Mouse (Mus musculus): ENCODE data around the gene Tnfrsf25. TPM values are rescaled to one million over a fixed set of nuclear protein-coding genes. Genes with fewer than 3 reads are reported as not detected.

The Tnfrsf25 gene
- polyA plus RNA-seq, 1 experiment from 2014 or later: 0.50 TPM

DNA sequence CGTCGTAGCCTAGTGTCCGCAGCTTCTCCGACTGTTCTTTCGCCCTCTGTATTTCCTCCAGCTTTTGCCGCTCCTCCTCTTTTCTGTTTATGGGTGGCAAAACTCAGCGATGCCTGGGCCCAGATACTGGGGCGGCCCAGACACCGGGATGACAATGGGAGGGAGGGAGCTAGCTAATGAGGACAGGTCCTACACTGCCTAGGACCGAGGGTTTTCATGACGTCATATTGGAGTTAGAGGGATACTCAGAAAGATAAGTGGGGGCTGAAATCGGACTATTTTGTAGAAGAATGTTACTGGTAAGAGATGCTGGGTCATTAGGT lies 5.4 kb downstream of the Tnfrsf25 start:
- Histone ChIP-seq H3K4me1 (replicated peaks) (peaks cover 29% of the 10 kb centered on the region), H3K27me3 (peaks cover 100% of the 10 kb centered on the region), H3K9ac (no peak overlapping the region), H3K36me3 (replicated peaks) (no peaks in the 10 kb centered on the region), H3K9me3 (replicated peaks) (no peaks in the 10 kb centered on the region), H3K27ac (replicated peaks) (no peak overlapping the region), H3K4me2 (no peak overlapping the region), H3K4me3 (replicated peaks) (0 out of 2 replicates have a peak overlapping the region, but pooled peaks have one; percentile 5)
- no peak for ATAC-seq (ENCODE audit: insufficient read depth)
- 3% methylated on average over 12 of the region's 12 CpGs for WGBS (ENCODE audit: insufficient replicate concordance)

DNA sequence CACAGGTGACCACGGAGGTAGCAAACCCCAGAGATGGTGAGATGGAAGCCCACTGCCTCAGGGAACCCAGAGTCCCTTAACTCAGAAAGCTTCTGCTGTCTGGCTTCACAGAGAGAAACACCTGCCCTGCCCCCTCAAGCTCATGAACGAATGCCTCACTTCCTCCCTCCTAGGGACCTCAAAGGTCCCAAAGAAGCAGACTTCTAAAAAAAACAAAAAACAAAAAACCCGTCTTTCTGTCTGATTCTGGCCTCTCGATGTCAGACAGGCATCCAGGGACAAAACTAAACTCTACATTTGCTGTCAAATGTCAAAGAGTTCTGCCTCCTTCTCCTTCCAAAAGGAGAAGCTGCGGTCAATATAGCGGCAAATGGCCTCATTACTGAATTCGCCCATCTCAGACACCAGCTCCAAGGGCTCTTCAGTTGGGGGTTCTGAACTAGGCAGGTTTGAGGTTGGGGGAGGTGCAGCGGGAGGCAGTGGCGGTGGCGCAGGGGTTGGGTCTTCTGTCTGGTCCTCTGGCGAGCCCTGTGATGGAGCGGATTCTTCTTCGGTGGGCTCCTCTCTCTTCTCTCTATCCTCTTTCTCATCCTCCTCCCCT lies 8.7 kb downstream of the Tnfrsf25 start:
- Histone ChIP-seq H3K9ac (no peak overlapping the region), H3K9me3 (replicated peaks) (no peaks in the 10 kb centered on the region), H3K4me2 (0 out of 2 replicates have a peak overlapping the region, but pooled peaks have one; percentile 30), H3K36me3 (replicated peaks) (no peaks in the 10 kb centered on the region), H3K27me3 (peaks cover 100% of the 10 kb centered on the region), H3K27ac (replicated peaks) (no peak overlapping the region), H3K4me1 (replicated peaks) (peaks cover 37% of the 10 kb centered on the region), H3K4me3 (replicated peaks) (no peak overlapping the region)
- WGBS (ENCODE audit: insufficient replicate concordance): 12% methylated on average over 13 of the region's 13 CpGs
- ATAC-seq (ENCODE audit: insufficient read depth): no peak

- ATAC-seq (ENCODE audit: insufficient read depth): no peak
- Histone ChIP-seq H3K27ac (replicated peaks) (no peak overlapping the region), H3K4me3 (replicated peaks) (0 out of 2 replicates have a peak overlapping the region, but pooled peaks have one; percentile 9), H3K9me3 (replicated peaks) (no peaks in the 10 kb centered on the region), H3K9ac (no peak overlapping the region), H3K36me3 (replicated peaks) (no peaks in the 10 kb centered on the region), H3K27me3 (peaks cover 100% of the 10 kb centered on the region), H3K4me1 (replicated peaks) (peaks cover 31% of the 10 kb centered on the region), H3K4me2 (peak overlapping the region; percentile 30; the same call in 1 of the 2 replicates)
- WGBS (ENCODE audit: insufficient replicate concordance): 13% methylated on average over 56 of the region's 56 CpGs
These were observed 9.7 kb downstream of the Tnfrsf25 start for GRCm38 (mm10) chr4:152125161-152126025.

- Histone ChIP-seq H3K9ac (no peak overlapping the region), H3K36me3 (replicated peaks) (no peaks in the 10 kb centered on the region), H3K27ac (replicated peaks) (no peak overlapping the region), H3K4me1 (replicated peaks) (peaks cover 34% of the 10 kb centered on the region), H3K9me3 (replicated peaks) (no peaks in the 10 kb centered on the region), H3K4me3 (replicated peaks) (0 out of 2 replicates have a peak overlapping the region, but pooled peaks have one; percentile 10), H3K27me3 (peaks cover 100% of the 10 kb centered on the region), H3K4me2 (peak overlapping the region; percentile 30)
- 13% methylated on average over 65 of the region's 65 CpGs for WGBS (ENCODE audit: insufficient replicate concordance)
- no peak for ATAC-seq (ENCODE audit: insufficient read depth)
These were observed 10.5 kb downstream of the Tnfrsf25 start for GRCm38 (mm10) chr4:152126026-152126920.

DNA sequence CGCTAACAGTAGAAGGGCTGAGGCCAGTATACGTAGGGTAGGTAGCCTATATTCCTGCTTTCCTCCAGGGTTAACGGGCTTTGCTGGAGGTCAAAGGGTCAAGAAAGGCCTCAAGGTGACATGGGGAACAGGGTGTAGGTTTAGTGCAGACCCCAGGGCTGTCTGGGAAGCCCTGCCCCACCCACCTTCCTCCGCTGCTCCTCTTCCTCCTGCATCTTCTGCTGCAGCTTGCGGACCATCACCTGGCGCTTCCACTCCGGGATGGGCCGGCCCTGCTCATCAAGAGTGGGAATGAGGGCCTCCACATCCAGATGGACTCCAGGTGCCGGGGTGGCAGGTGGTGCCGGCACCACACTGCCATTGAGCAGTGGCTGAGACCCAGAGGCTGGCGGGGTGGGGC lies 12.2 kb downstream of the Tnfrsf25 start:
- peaks cover 100% of the 10 kb centered on the region for H3K27me3 ChIP-seq
- ATAC-seq (ENCODE audit: insufficient read depth): no peak
- H3K36me3 ChIP-seq (replicated peaks): no peaks in the 10 kb centered on the region
- WGBS (ENCODE audit: insufficient replicate concordance): 81% methylated on average over 11 of the region's 11 CpGs
- H3K27ac ChIP-seq (replicated peaks): no peak overlapping the region
- no peak overlapping the region for H3K4me3 ChIP-seq (replicated peaks)
- no peak overlapping the region for H3K4me2 ChIP-seq
- H3K9me3 ChIP-seq (replicated peaks): no peaks in the 10 kb centered on the region
- H3K4me1 ChIP-seq (replicated peaks): peaks cover 50% of the 10 kb centered on the region
- no peak overlapping the region for H3K9ac ChIP-seq

GRCm38 (mm10) chr4:152128784-152129183 lies 13.1 kb downstream of the Tnfrsf25 start:
- WGBS (ENCODE audit: insufficient replicate concordance): 63% methylated on average over 5 of the region's 5 CpGs
- Histone ChIP-seq H3K4me2 (peak overlapping the region; percentile 15), H3K4me1 (replicated peaks) (peaks cover 50% of the 10 kb centered on the region), H3K36me3 (replicated peaks) (no peaks in the 10 kb centered on the region), H3K9ac (no peak overlapping the region), H3K4me3 (replicated peaks) (peak overlapping the region; percentile 5; the same call in 1 of the 2 replicates), H3K27ac (replicated peaks) (no peak overlapping the region), H3K27me3 (peaks cover 100% of the 10 kb centered on the region), H3K9me3 (replicated peaks) (no peaks in the 10 kb centered on the region)
- no peak for ATAC-seq (ENCODE audit: insufficient read depth)

GRCm38 (mm10) chr4:152129395-152129930 lies 13.7 kb downstream of the Tnfrsf25 start:
- no peak overlapping the region for H3K9ac ChIP-seq
- no peaks in the 10 kb centered on the region for H3K9me3 ChIP-seq (replicated peaks)
- H3K4me1 ChIP-seq (replicated peaks): peaks cover 50% of the 10 kb centered on the region
- 28% methylated on average over 13 of the region's 13 CpGs for WGBS (ENCODE audit: insufficient replicate concordance)
- 0 out of 2 replicates have a peak overlapping the region, but pooled peaks have one; percentile 5 for H3K4me3 ChIP-seq (replicated peaks)
- H3K36me3 ChIP-seq (replicated peaks): no peaks in the 10 kb centered on the region
- peaks cover 100% of the 10 kb centered on the region for H3K27me3 ChIP-seq
- ATAC-seq (ENCODE audit: insufficient read depth): no peak
- peak overlapping the region; percentile 15; the same call in 1 of the 2 replicates for H3K4me2 ChIP-seq
- no peak overlapping the region for H3K27ac ChIP-seq (replicated peaks)

DNA sequence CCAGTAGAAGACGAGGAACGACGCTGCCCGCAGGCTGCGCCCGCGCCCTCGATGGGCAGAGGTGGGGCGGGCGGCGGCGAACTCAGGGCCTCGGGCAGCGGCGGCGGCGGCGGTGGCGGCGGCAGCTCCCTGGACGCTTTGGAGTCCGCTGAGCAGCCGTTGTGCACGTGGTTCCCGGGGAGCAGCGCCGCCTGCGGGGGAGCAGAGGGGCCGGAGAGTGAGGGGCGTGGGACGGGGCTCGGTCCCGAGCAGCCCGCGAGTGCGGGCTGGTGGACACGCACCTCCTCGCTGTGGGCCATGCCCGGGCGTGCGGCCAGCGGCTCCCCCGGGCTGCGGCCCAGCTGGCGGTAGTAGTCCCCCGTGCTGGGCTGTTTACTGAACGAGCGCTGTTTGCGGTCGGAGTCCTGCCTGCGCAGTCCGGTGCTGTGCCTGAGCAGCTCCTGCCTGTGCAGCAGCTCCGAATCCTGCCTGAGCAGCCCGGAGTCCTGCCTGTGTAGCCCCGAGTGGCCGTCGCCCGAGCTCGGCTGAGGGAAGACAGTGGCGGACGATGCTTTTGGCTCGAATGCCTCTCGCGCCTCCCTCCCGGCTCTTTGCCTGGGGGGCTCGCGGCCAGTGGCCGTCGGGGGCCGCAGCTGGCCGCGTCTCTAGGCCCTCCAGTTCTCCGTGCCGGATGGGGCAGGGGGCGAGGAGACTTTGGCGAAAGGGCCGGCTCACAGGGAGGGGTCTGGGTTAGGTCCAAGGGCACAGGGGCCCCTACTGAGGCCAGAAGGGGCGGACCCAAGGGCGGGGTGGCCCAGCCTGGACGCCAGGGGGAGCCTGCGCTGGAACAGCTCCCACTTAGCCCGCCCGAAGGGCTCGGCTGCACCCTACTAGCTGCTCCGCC lies 15.3 kb downstream of the Tnfrsf25 start:
- H3K4me3 ChIP-seq (replicated peaks): peak overlapping the region; percentile 43
- no peak overlapping the region for H3K9ac ChIP-seq
- ATAC-seq (ENCODE audit: insufficient read depth): peak; percentile 60
- no peaks in the 10 kb centered on the region for H3K36me3 ChIP-seq (replicated peaks)
- H3K27ac ChIP-seq (replicated peaks): no peak overlapping the region
- peaks cover 90% of the 10 kb centered on the region for H3K27me3 ChIP-seq
- peaks cover 42% of the 10 kb centered on the region for H3K4me1 ChIP-seq (replicated peaks)
- H3K9me3 ChIP-seq (replicated peaks): no peaks in the 10 kb centered on the region
- peak overlapping the region; percentile 62 for H3K4me2 ChIP-seq
- under 1% methylated on average over 83 of the region's 85 CpGs for WGBS (ENCODE audit: insufficient replicate concordance)

GRCm38 (mm10) chr4:152131809-152132771 lies 16.4 kb downstream of the Tnfrsf25 start:
- H3K27me3 ChIP-seq: peaks cover 88% of the 10 kb centered on the region
- H3K27ac ChIP-seq (replicated peaks): no peak overlapping the region
- no peaks in the 10 kb centered on the region for H3K36me3 ChIP-seq (replicated peaks)
- H3K9ac ChIP-seq: no peak overlapping the region
- no peaks in the 10 kb centered on the region for H3K9me3 ChIP-seq (replicated peaks)
- H3K4me1 ChIP-seq (replicated peaks): peaks cover 46% of the 10 kb centered on the region
- 7% methylated on average over 50 of the region's 50 CpGs for WGBS (ENCODE audit: insufficient replicate concordance)
- H3K4me3 ChIP-seq (replicated peaks): peak overlapping the region; percentile 43
- no peak for ATAC-seq (ENCODE audit: insufficient read depth)
- H3K4me2 ChIP-seq: peak overlapping the region; percentile 62
